Mouse (Mus musculus) brain, embryonic 14.5 days (tissue): ENCODE results near the gene Atp2b4.

Source experiments
- CTCF ChIP-seq: fragments of 200-500 bp; IDR thresholded peaks from 2 replicates; pipeline ENCODE4 v1.5.1; 2012; ENCODE audit warnings: inconsistent platforms, mild to moderate bottlenecking, moderate library complexity, borderline replicate concordance; ENCODE audit not compliant: insufficient read depth, insufficient read length; ENCODE audit errors: extremely low read depth
- POLR2A ChIP-seq: fragments of 200-500 bp; IDR thresholded peaks from 2 replicates; pipeline ENCODE4 v1.6.1; 2012; ENCODE audit warnings: mild to moderate bottlenecking, inconsistent platforms, borderline replicate concordance; ENCODE audit not compliant: poor library complexity, insufficient read depth, insufficient read length, severe bottlenecking; ENCODE audit errors: extremely low read depth

DNA sequence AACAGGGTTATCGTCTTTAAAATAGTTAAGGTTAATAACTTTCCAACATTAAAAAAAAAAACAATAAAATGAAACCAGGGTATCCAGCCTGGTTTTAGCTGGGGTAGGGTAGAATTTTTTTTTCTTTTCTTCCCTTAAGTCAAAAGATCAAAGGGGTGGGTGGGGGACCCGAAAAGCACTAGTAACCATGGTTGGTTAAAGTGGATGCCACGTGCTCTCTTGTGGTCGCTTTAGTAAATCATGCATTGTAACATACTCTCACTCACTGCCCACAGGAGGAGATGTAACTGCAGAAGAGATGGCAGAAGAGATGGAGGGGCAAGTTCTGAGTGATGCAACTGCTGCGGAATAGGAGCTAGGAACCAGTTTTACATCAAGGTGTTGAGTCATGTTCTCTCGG, 89.5 kb downstream of the Atp2b4 start:
- TF ChIP-seq POLR2A: no peak
- no peak for TF ChIP-seq CTCF
